Mouse (Mus musculus) stomach, postnatal 0 days (tissue): ENCODE results near the gene Gm1113. TPM values are rescaled to one million over a fixed set of nuclear protein-coding genes. Genes with fewer than 3 reads are reported as not detected.

ENCODE experiments used
- ATAC-seq: fragments of 200-750 bp; cut with Nextera tagmentation; 2 replicates; pipeline ENCODE4 v1.8.0; 2017; ENCODE audit not compliant: low FRiP score, low TSS enrichment
- DNase-seq: peaks from one replicate; pipeline ENCODE4 v3.0.0-alpha.2; 2016; ENCODE audit warnings: low spot score
- H3K27ac ChIP-seq: fragments of 300-500 bp; sonication (generic); replicated peaks from 2 replicates; pipeline ENCODE4 v1.5.1; 2014; ENCODE audit warnings: mild to moderate bottlenecking, control low read depth
- H3K27me3 ChIP-seq: fragments of 300-500 bp; sonication (generic); 2 replicates; pipeline ENCODE4 v1.6.1; 2014; ENCODE audit warnings: low read length; ENCODE audit not compliant: control insufficient read depth, insufficient read depth
- H3K36me3 ChIP-seq: fragments of 300-500 bp; sonication (generic); 2 replicates; pipeline ENCODE4 v1.6.1; 2014; ENCODE audit warnings: low read length, mixed read lengths; ENCODE audit not compliant: control insufficient read depth, insufficient read depth
- H3K4me1 ChIP-seq: fragments of 300-500 bp; sonication (generic); replicated peaks from 2 replicates; pipeline ENCODE4 v1.6.1; 2014; ENCODE audit warnings: antibody characterized with exemption; ENCODE audit not compliant: control insufficient read depth, insufficient read depth
- H3K4me2 ChIP-seq: fragments of 300-500 bp; sonication (generic); replicated peaks from 2 replicates; pipeline ENCODE4 v1.6.1; 2014; ENCODE audit warnings: low read depth, mild to moderate bottlenecking, control low read depth, moderate library complexity
- H3K4me3 ChIP-seq: fragments of 300-500 bp; sonication (generic); 2 replicates; pipeline ENCODE4 v1.5.1; 2014; ENCODE audit warnings: low read depth, low read length, control low read depth
- H3K9ac ChIP-seq: fragments of 300-500 bp; sonication (generic); 2 replicates; pipeline ENCODE4 v1.6.1; 2014; ENCODE audit warnings: mild to moderate bottlenecking, low read length, control low read depth, mixed read lengths
- H3K9me3 ChIP-seq: fragments of 300-500 bp; sonication (generic); 2 replicates; pipeline ENCODE4 v1.6.1; 2016; ENCODE audit warnings: low read length; ENCODE audit not compliant: control insufficient read depth
- CTCF ChIP-seq: IDR thresholded peaks from 2 replicates; pipeline ENCODE4 v1.5.1; 2016; ENCODE audit warnings: antibody characterized with exemption, low read depth, mild to moderate bottlenecking, moderate library complexity
- EP300 ChIP-seq: optimal IDR thresholded peaks from 2 replicates; pipeline ENCODE3; 2016; ENCODE audit warnings: antibody characterized with exemption
- WGBS: fragments of 180-500 bp; shearing (Covaris S2); extraction: QIAGEN DNeasy Blood & Tissue Kit; methylation state at CpG from one replicate; pipeline ENCODE4 v1.1.7; 2014; 5-methylcytosine and 5-hydroxymethylcytosine counted together
- polyA plus RNA-seq: library from polyadenylated mRNA; unstranded; fragments of >200 nt; fragmentation: Nextera tagmentation; extraction: Ambion mirVana; gene quantifications from 2 replicates; pipeline ENCODE4 v1.2.1, GENCODE M21; 2015

The Gm1113 gene
- polyA plus RNA-seq, 1 experiment from 2014 or later: not detected

- Histone ChIP-seq H3K27ac (no peak overlapping the region), H3K27me3 (no peaks in the 10 kb centered on the region), H3K9ac (no peak overlapping the region), H3K9me3 (no peaks in the 10 kb centered on the region), H3K4me2 (no peak overlapping the region), H3K4me3 (no peak overlapping the region), H3K36me3 (no peaks in the 10 kb centered on the region), H3K4me1 (no peaks in the 10 kb centered on the region)
- no peak for TF ChIP-seq EP300
- no peak for TF ChIP-seq CTCF
- 71% methylated on average over 1 of the region's 1 CpGs for WGBS
- DNase-seq (no peak), ATAC-seq (no peak)
Observed at GRCm38 (mm10) chr9:35522821-35523515, 4.9 kb upstream of the Gm1113 start.

GRCm38 (mm10) chr9:35522241-35522640, 4.2 kb upstream of the Gm1113 start:
- H3K27me3 ChIP-seq: no peaks in the 10 kb centered on the region
- no peak overlapping the region for H3K4me3 ChIP-seq
- DNase-seq: no peak
- H3K27ac ChIP-seq: no peak overlapping the region
- 76% methylated on average over 2 of the region's 2 CpGs for WGBS
- H3K9me3 ChIP-seq: no peaks in the 10 kb centered on the region
- no peaks in the 10 kb centered on the region for H3K4me1 ChIP-seq
- H3K9ac ChIP-seq: no peak overlapping the region
- H3K36me3 ChIP-seq: no peaks in the 10 kb centered on the region
- no peak overlapping the region for H3K4me2 ChIP-seq
- no peak for ATAC-seq
- TF ChIP-seq EP300 (no peak), CTCF (no peak)

GRCm38 (mm10) chr9:35520631-35521348, 2.7 kb upstream of the Gm1113 start:
- ATAC-seq: no peak
- Histone ChIP-seq H3K27ac (no peak overlapping the region), H3K4me3 (no peak overlapping the region), H3K9ac (no peak overlapping the region), H3K36me3 (no peaks in the 10 kb centered on the region), H3K9me3 (no peaks in the 10 kb centered on the region), H3K27me3 (no peaks in the 10 kb centered on the region), H3K4me2 (no peak overlapping the region), H3K4me1 (no peaks in the 10 kb centered on the region)
- TF ChIP-seq CTCF (no peak), EP300 (no peak)
- 76% methylated on average over 6 of the region's 6 CpGs for WGBS
- no peak for DNase-seq

GRCm38 (mm10) chr9:35516711-35517110, 1.4 kb downstream of the Gm1113 start:
- no peak overlapping the region for H3K27ac ChIP-seq
- no peaks in the 10 kb centered on the region for H3K4me1 ChIP-seq
- no peaks in the 10 kb centered on the region for H3K9me3 ChIP-seq
- H3K9ac ChIP-seq: no peak overlapping the region
- TF ChIP-seq EP300: no peak
- no peak for TF ChIP-seq CTCF
- no peak overlapping the region for H3K4me3 ChIP-seq
- H3K36me3 ChIP-seq: no peaks in the 10 kb centered on the region
- no peaks in the 10 kb centered on the region for H3K27me3 ChIP-seq
- WGBS: 89% methylated on average over 16 of the region's 16 CpGs
- DNase-seq (no peak), ATAC-seq (no peak)
- H3K4me2 ChIP-seq: no peak overlapping the region

- no peak overlapping the region for H3K9ac ChIP-seq
- 83% methylated on average over 5 of the region's 5 CpGs for WGBS
- H3K9me3 ChIP-seq: no peaks in the 10 kb centered on the region
- H3K27me3 ChIP-seq: no peaks in the 10 kb centered on the region
- no peak overlapping the region for H3K4me2 ChIP-seq
- H3K27ac ChIP-seq: no peak overlapping the region
- no peaks in the 10 kb centered on the region for H3K36me3 ChIP-seq
- H3K4me1 ChIP-seq: no peaks in the 10 kb centered on the region
- DNase-seq: no peak
- no peak for ATAC-seq
- H3K4me3 ChIP-seq: no peak overlapping the region
- no peak for TF ChIP-seq EP300
- TF ChIP-seq CTCF: no peak
Observed at GRCm38 (mm10) chr9:35516182-35516581, 1.9 kb downstream of the Gm1113 start.

GRCm38 (mm10) chr9:35513900-35514299, 4.2 kb downstream of the Gm1113 start:
- Histone ChIP-seq H3K27me3 (no peaks in the 10 kb centered on the region), H3K9ac (no peak overlapping the region), H3K4me3 (no peak overlapping the region), H3K4me1 (no peaks in the 10 kb centered on the region), H3K9me3 (no peaks in the 10 kb centered on the region), H3K27ac (no peak overlapping the region), H3K36me3 (no peaks in the 10 kb centered on the region), H3K4me2 (no peak overlapping the region)
- no peak for ATAC-seq
- 90% methylated on average over 4 of the region's 4 CpGs for WGBS
- DNase-seq: no peak
- no peak for TF ChIP-seq EP300
- TF ChIP-seq CTCF: no peak
